Mouse (Mus musculus): ENCODE data around the gene Nkiras1. TPM values are rescaled to one million over a fixed set of nuclear protein-coding genes. Genes with fewer than 3 reads are reported as not detected.

Nkiras1 gene
- total and polyA plus RNA-seq, 2 experiments from 2014 or later, result 19.2 to 47.1 TPM

- no peak for ATAC-seq
These were observed 46.8 kb downstream of the Nkiras1 start for GRCm38 (mm10) chr14:18317457-18318411.

GRCm38 (mm10) chr14:18326968-18327672, 56.2 kb downstream of the Nkiras1 start:
- Histone ChIP-seq H3K4me3 (ENCODE audit: low read depth, low read length) (peak overlapping the region; percentile 38), H3K36me3 (ENCODE audit: insufficient read depth) (no peaks in the 10 kb centered on the region), H3K9me3 (ENCODE audit: low read length) (no peaks in the 10 kb centered on the region), H3K27me3 (ENCODE audit: insufficient read depth, low read length) (no peaks in the 10 kb centered on the region), H3K27ac (ENCODE audit: low read depth, low read length) (0 out of 2 replicates have a peak overlapping the region, but pooled peaks have one; percentile 21), H3K4me2 (ENCODE audit: low read depth) (peak overlapping the region; percentile 79), H3K9ac (peak overlapping the region; percentile 52), H3K4me1 (ENCODE audit: insufficient read depth) (0 out of 2 replicates have a peak, but pooled peaks cover 4% of the 10 kb centered on the region)
- DNase-seq (peak; percentile 13), ATAC-seq (no peak)
- peak; percentile 33 for TF ChIP-seq CTCF (IDR thresholded peaks at IDR 0.05; ENCODE audit: low read depth)
- WGBS, result 1% methylated on average over 37 of the region's 37 CpGs

More at GRCm38 (mm10) chr14:18317457-18318411, 46.8 kb downstream of the Nkiras1 start:
- H3K4me2 ChIP-seq (ENCODE audit: low read depth), result no peak overlapping the region
- H3K4me3 ChIP-seq (ENCODE audit: low read depth, low read length), result no peak overlapping the region
- DNase-seq, result no peak
- WGBS, result 81% methylated on average over 11 of the region's 11 CpGs
- no peak for TF ChIP-seq CTCF (IDR thresholded peaks at IDR 0.05; ENCODE audit: low read depth)
- H3K36me3 ChIP-seq (ENCODE audit: insufficient read depth), result no peaks in the 10 kb centered on the region
- no peak overlapping the region for H3K9ac ChIP-seq
- H3K27me3 ChIP-seq (ENCODE audit: insufficient read depth, low read length), result no peaks in the 10 kb centered on the region
- H3K27ac ChIP-seq (ENCODE audit: low read depth, low read length), result no peak overlapping the region
- no peaks in the 10 kb centered on the region for H3K4me1 ChIP-seq (ENCODE audit: insufficient read depth)
- no peaks in the 10 kb centered on the region for H3K9me3 ChIP-seq (ENCODE audit: low read length)

GRCm38 (mm10) chr14:18330789-18331692, 60.1 kb downstream of the Nkiras1 start:
- DNase-seq, result peak; percentile 65
- ATAC-seq, result peak; percentile 69
- WGBS, result 3% methylated on average over 68 of the region's 99 CpGs
- H3K4me1 ChIP-seq (ENCODE audit: insufficient read depth), result 0 out of 2 replicates have a peak, but pooled peaks cover 4% of the 10 kb centered on the region
- no peaks in the 10 kb centered on the region for H3K9me3 ChIP-seq (ENCODE audit: low read length)
- peak overlapping the region; percentile 97 for H3K9ac ChIP-seq
- no peak for TF ChIP-seq CTCF (IDR thresholded peaks at IDR 0.05; ENCODE audit: low read depth)
- peak overlapping the region; percentile 84 for H3K27ac ChIP-seq (ENCODE audit: low read depth, low read length)
- no peaks in the 10 kb centered on the region for H3K36me3 ChIP-seq (ENCODE audit: insufficient read depth)
- H3K27me3 ChIP-seq (ENCODE audit: insufficient read depth, low read length), result no peaks in the 10 kb centered on the region
- H3K4me3 ChIP-seq (ENCODE audit: low read depth, low read length), result peak overlapping the region; percentile 82
- peak overlapping the region; percentile 77 for H3K4me2 ChIP-seq (ENCODE audit: low read depth)

- Histone ChIP-seq H3K27ac (ENCODE audit: low read depth, low read length) (peak within 1 kb of the TSS; percentile 84), H3K9me3 (ENCODE audit: low read length) (no peaks in the 10 kb centered on the region), H3K4me3 (ENCODE audit: low read depth, low read length) (peak within 1 kb of the TSS; percentile 82), H3K4me1 (ENCODE audit: insufficient read depth) (0 out of 2 replicates have a peak, but pooled peaks cover 4% of the 10 kb centered on the region), H3K36me3 (ENCODE audit: insufficient read depth) (no peaks in the 10 kb centered on the region), H3K4me2 (ENCODE audit: low read depth) (peak within 1 kb of the TSS; percentile 77), H3K9ac (peak within 1 kb of the TSS; percentile 97), H3K27me3 (ENCODE audit: insufficient read depth, low read length) (no peaks in the 10 kb centered on the region)
- no peak for TF ChIP-seq CTCF (IDR thresholded peaks at IDR 0.05; ENCODE audit: low read depth)
- WGBS, result under 1% methylated on average over 35 of the region's 39 CpGs
- peak; percentile 75 for DNase-seq
- peak; percentile 87 for ATAC-seq
These were observed 60.8 kb downstream of the Nkiras1 start, which contains the start of gene Ube2e1 for GRCm38 (mm10) chr14:18331693-18332131. TSS of gene Ube2e1 (minus strand) at chr14:18331859.

Other genes starting within 250 kb of the Nkiras1 start
- 21.1 and 24.4 TPM in 2 replicates for gene Nr1d2, start 32.0 kb upstream of the Nkiras1 start, total RNA-seq (2014; rRNA removed)
- 5.6 and 7.1 TPM in 2 replicates for gene Nr1d2, start 32.0 kb upstream of the Nkiras1 start, polyA plus RNA-seq (2015; fragmentation: Nextera tagmentation; extraction: Ambion mirVana)
- gene Rpl15, start 255 bp downstream of the Nkiras1 start, total RNA-seq (2014; rRNA removed), result 701 and 898 TPM in 2 replicates
- gene Rpl15, start 255 bp downstream of the Nkiras1 start, polyA plus RNA-seq (2015; fragmentation: Nextera tagmentation; extraction: Ambion mirVana), result 300 and 371 TPM in 2 replicates
- gene Ube2e1, start 60.7 kb downstream of the Nkiras1 start, total RNA-seq (2014; rRNA removed), result 49.7 and 59.9 TPM in 2 replicates
- gene Ube2e1, start 60.7 kb downstream of the Nkiras1 start, polyA plus RNA-seq (2015; fragmentation: Nextera tagmentation; extraction: Ambion mirVana), result 144 and 158 TPM in 2 replicates

Measured in forebrain, postnatal 0 days (tissue).